Mouse (Mus musculus) embryonic fibroblast, embryonic 13.5 days (primary cell): Measurements from ENCODE around the gene Lrrc3c. TPM values are rescaled to one million over a fixed set of nuclear protein-coding genes. Genes with fewer than 3 reads are reported as not detected.
A peak's percentile ranks its signal among the peaks of the same experiment; 100 is the strongest.
"Not testable (repeated sequence)": the region's sequence is repeated elsewhere in the genome, so short reads cannot be mapped to it uniquely, and the experiment has no call there.

ENCODE experiments used
- H3K27ac ChIP-seq: 2 replicates; pipeline ENCODE4 v1.5.1; 2012; ENCODE audit warnings: low read length, control low read depth, inconsistent platforms; ENCODE audit not compliant: insufficient read depth
- H3K4me1 ChIP-seq: 2 replicates; pipeline ENCODE4 v1.6.1; 2011; ENCODE audit warnings: low read length; ENCODE audit not compliant: control insufficient read depth, insufficient read depth
- H3K4me3 ChIP-seq: 2 replicates; pipeline ENCODE4 v1.5.1; 2011; ENCODE audit warnings: mild to moderate bottlenecking, control low read depth, low read length; ENCODE audit not compliant: insufficient read depth
- CTCF ChIP-seq: IDR thresholded peaks from 2 replicates; pipeline ENCODE4 v1.5.1; 2011; ENCODE audit warnings: mild to moderate bottlenecking, control low read depth, low read length, moderate library complexity, borderline replicate concordance; ENCODE audit not compliant: insufficient read depth
- POLR2A ChIP-seq: IDR thresholded peaks from 2 replicates; pipeline ENCODE4 v1.6.1; 2011; ENCODE audit warnings: low read depth, mild to moderate bottlenecking, control low read depth, low read length, moderate library complexity
- polyA plus RNA-seq: library from polyadenylated mRNA; stranded (reverse); fragments of >200 nt; gene quantifications from 2 replicates; pipeline ENCODE4 v1.2.4, GENCODE M21; 2011; ENCODE audit warnings: low read depth; ENCODE audit not compliant: missing spikeins, insufficient read length

The Lrrc3c gene
- polyA plus RNA-seq, 1 experiment: not detected

DNA sequence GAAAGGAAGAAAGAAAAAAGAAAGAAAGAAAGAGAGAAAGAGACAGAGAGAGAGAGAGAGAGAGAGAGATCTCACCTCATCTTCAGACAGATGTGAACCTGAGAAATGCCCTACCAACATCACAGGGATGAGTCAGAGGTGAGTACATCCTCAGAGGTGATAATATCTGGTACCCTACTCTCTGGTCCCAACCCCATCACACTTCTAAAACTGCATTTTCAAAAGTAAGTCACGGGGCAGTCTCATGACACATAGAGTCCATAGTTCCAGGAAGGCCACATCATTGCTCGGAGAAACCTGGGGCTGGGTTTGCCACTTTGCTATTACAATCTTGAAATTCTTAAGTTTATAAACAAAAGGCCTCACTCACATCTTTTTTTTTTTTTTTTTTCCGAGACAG, 2.1 kb upstream of the Lrrc3c start:
- TF ChIP-seq POLR2A (no peak), CTCF (no peak)
- Histone ChIP-seq H3K4me3 (no peak overlapping the region), H3K4me1 (no peaks in the 10 kb centered on the region), H3K27ac (no peak overlapping the region)

DNA sequence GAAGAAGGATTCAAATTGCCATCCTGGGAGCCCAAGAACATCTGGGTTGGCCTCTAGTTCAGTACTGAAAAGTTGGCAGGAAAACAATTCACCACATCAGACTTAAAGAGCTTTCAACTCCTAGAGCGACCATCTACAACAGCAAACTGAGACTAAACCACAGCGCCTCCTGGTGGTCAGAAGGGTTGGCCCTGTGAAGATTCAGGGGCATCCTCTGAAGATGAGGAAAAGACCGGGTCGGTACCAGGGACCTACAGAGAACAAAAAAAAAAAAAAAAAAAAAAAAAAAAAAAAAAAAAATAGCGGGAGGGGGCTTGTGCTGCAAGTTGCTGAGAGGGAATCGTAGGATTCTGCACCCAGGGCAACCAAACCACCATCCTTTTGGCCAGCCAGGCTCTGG, 728 bp upstream of the Lrrc3c start:
- H3K27ac ChIP-seq: no peak overlapping the region
- TF ChIP-seq CTCF: peak; percentile 29; the same call in 1 of the 2 replicates
- TF ChIP-seq POLR2A: no peak

DNA sequence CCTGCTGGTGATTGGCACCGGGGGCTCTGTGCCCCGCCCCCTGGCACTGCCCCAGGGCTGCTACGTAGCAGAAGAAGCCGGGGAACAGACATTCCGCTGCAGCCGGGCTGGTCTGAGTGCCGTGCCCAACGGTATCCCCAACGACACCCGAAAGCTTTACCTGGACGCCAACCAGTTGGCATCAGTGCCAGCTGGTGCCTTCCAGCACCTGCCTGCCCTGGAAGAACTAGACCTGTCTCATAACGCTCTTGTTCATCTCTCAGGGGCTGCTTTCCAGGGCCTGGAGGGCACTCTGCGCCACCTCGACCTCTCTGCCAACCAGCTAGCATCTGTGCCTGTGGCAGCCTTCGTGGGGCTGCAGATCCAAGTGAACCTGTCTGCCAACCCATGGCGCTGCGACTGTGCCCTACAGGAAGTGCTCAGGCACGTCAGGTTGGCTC, 780 bp downstream of the Lrrc3c start:
- no peaks in the 10 kb centered on the region for H3K4me1 ChIP-seq
- H3K4me3 ChIP-seq: no peak overlapping the region
- TF ChIP-seq CTCF (no peak), POLR2A (no peak)
- no peak overlapping the region for H3K27ac ChIP-seq

More for the DNA sequence above, 728 bp upstream of the Lrrc3c start:
- Histone ChIP-seq H3K4me1 (no peaks in the 10 kb centered on the region), H3K4me3 (no peak overlapping the region)

DNA sequence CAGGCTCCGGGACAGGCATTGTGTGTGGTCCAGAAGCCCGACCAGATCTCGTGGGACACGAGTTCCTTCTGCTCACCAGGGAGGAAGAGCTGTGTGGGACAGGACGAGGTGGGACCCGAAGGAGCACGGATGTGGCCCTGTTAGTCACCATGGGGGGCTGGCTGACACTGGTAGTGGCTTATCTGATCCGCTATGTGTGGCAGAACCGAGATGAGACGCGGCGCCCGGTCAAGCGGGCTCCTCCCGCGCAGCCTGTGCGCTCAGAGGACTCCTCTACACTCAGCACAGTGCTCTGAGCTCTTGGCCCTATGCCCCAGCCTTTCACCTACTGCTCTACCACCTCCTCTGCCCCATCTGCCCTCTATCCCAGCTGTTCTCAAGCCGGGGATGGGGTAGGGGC, 1.2 kb downstream of the Lrrc3c start:
- no peak for TF ChIP-seq POLR2A
- TF ChIP-seq CTCF: no peak
- Histone ChIP-seq H3K27ac (no peak overlapping the region), H3K4me1 (no peaks in the 10 kb centered on the region), H3K4me3 (no peak overlapping the region)

DNA sequence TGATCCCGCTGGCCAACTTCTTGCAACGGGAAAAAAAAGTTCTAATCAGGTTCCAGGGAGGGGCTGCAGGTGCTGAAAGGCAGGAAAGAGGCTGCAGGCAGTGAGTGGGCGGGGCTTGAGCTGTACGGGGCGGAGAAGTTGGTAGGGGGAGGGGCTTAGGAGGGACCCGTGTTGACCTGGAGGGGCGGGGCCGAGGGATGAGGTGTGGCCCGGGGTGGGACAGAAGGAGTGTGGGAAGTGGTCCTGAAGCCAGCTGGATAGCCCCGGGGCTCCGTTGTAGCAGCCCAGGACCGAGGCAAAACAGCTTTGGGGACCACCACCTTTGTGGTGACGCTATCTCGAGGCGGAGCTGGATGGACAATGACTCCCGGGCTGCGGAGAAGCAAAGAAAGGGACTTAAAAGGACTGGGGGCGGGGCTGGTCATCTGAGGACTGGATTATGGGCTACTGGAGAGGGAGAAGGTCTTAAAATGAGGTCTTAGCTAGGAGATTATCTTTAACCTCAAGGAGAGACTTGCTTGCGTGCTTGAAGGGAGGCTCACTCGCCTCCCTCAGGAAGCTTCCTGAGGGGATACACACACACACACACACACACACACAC, 4.1 kb downstream of the Lrrc3c start:
- no peak overlapping the region for H3K4me3 ChIP-seq
- no peaks in the 10 kb centered on the region for H3K4me1 ChIP-seq
- TF ChIP-seq CTCF (no peak), POLR2A (no peak)
- H3K27ac ChIP-seq: no peak overlapping the region

DNA sequence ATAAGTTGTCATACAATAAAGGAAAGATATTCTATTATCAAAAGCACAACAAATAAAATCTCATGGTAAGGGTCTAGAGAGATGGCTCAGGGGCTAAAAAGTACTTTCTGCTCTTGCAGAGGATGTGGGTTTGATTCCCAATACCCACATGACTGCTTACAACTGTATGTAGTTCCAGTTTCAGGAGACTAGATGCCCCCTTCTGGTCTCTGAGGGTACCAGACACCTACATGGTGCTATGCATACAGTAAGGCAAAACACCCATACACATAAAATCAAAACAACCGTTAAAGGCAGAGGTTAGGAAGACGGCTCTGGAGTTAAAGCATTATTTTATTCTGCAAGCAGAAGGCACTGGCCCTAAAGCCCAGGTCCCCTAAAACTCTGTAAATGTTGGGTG, 5.9 kb downstream of the Lrrc3c start:
- no peak overlapping the region for H3K4me3 ChIP-seq
- no peak for TF ChIP-seq POLR2A
- TF ChIP-seq CTCF: no peak
- H3K27ac ChIP-seq: no peak overlapping the region

DNA sequence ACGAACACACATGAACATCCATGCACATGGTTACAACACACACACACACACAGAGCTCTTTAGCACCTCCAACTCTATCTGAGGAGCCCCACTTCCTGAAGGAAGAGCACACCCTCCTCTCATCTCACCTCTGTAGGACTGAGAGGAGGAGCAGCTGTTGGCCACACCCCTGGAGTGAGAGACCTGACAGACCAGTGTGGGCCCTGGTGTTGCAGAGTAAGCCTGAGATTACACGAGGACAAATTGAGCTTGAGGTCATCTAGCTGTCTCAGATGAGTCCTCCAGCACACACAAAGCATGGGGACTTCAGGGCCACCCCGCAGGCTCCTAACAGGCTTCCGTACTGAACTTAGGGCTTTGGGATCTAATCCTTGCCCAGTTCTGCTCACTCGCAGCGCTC, 6.8 kb downstream of the Lrrc3c start:
- not testable (repeated sequence) for H3K4me3 ChIP-seq, H3K4me1 ChIP-seq, H3K27ac ChIP-seq

More for the DNA sequence above, 5.9 kb downstream of the Lrrc3c start:
- H3K4me1 ChIP-seq: no peaks in the 10 kb centered on the region

DNA sequence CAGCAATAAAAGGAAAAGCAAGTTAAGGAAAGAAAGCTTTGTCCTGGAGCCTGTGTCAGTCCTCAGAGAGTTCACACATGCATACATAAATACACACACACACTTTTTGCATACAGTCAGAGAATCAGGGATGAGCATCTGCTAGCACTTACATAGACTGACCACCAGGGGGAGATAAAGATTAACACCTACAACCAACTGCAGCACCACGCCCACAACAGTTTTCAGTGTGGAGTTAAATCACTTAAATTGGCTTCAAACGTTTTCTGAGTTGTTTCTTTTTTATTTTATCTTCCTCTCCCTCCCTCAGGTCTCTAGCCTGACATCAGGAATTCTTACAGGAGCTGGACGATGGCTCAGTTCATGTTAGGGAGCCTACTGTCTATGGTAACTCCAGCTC, 8.7 kb downstream of the Lrrc3c start:
- Histone ChIP-seq H3K4me1 (no peaks in the 10 kb centered on the region), H3K4me3 (no peak overlapping the region), H3K27ac (no peak overlapping the region)
- TF ChIP-seq POLR2A (no peak), CTCF (no peak)

DNA sequence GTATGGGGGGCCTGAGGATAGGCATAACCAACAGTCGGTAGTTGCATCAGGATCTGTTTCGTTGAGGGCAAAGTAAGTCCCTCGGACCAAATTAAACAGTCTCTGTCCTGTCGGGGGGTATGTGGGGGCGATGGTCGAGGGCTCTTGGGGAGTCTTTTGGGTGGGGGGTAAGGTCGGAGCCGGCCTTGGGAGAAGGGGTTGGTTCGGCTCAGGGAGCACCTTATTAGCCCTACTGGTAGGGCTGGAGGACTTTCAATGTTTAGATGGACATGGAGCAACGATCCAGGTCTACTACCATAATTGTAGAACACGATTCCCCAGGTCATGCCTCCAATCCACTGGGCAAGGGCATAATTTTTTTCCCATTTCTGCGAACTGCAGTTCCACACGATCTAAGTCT, 22.7 kb downstream of the Lrrc3c start:
- Histone ChIP-seq H3K4me1 (no peaks in the 10 kb centered on the region), H3K27ac (no peak overlapping the region), H3K4me3 (no peak overlapping the region)
- no peak for TF ChIP-seq CTCF
- TF ChIP-seq POLR2A: no peak

DNA sequence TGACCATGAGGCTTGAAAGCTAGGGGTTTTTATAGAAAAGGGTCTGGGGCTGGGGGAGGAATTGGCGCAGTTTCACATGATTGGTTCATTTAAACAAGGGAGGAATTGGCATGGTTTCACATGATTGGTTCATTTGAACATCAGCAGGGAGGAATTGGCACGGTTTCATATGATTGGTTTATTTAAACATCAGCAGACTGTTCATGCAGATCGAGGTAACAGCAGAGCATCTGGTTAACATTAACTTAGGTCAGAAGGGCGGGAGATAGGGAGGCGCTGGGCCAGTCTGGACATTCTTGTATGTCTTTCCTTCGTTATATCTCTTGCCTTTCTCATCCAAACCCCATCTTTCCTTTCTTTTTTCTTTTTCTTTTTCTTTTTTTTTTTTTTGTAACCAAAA, 25.9 kb downstream of the Lrrc3c start:
- not testable (repeated sequence) for H3K4me3 ChIP-seq, H3K27ac ChIP-seq, H3K4me1 ChIP-seq

DNA sequence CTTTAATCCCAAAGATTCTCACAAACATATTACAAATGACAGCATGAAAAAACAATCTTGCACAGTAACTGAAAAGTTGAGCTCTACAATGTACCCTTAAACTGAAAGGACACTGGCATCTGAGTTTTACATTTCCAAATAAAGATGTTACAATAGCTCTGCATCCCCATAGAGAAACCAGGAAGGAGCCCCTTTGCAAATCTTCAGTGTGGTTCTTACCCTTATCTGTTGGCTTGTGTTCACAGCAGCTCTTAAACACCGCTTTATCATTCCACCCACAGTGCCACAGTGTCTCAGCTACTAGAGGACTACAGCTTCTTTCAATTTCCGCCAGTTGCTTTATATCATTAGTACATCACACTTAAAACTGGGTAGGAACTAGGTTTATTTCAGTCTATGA, 26.3 kb downstream of the Lrrc3c start:
- not testable (repeated sequence) for H3K4me3 ChIP-seq, H3K27ac ChIP-seq, H3K4me1 ChIP-seq
